Mouse (Mus musculus) liver, embryonic 13.5 days (tissue): ENCODE data around the gene Galnt17. TPM values are rescaled to one million over a fixed set of nuclear protein-coding genes. Genes with fewer than 3 reads are reported as not detected.
A peak's percentile ranks its signal among the peaks of the same experiment; 100 is the strongest.

Experiments
- ATAC-seq: fragments of 200-750 bp; cut with Nextera tagmentation; 2 replicates; pipeline ENCODE4 v1.8.0; 2017; ENCODE audit warnings: low read depth, mild to moderate bottlenecking, moderate number of reproducible peaks, moderate library complexity
- DNase-seq: peaks from one replicate; pipeline ENCODE4 v3.0.0; 2022
- H3K27ac ChIP-seq: fragments of 300-500 bp; sonication (generic); 2 replicates; pipeline ENCODE4 v1.5.1; 2015; ENCODE audit warnings: moderate library complexity, mild to moderate bottlenecking, inconsistent platforms
- H3K27me3 ChIP-seq: fragments of 300-500 bp; sonication (generic); 2 replicates; pipeline ENCODE4 v1.6.1; 2015; ENCODE audit warnings: mild to moderate bottlenecking, inconsistent platforms
- H3K36me3 ChIP-seq: fragments of 300-500 bp; sonication (generic); 2 replicates; pipeline ENCODE4 v1.6.1; 2015; ENCODE audit warnings: mild to moderate bottlenecking, inconsistent platforms
- H3K4me1 ChIP-seq: fragments of 300-500 bp; sonication (generic); replicated peaks from 2 replicates; pipeline ENCODE4 v1.6.1; 2015; ENCODE audit warnings: inconsistent platforms
- H3K4me2 ChIP-seq: fragments of 300-500 bp; sonication (generic); 2 replicates; pipeline ENCODE4 v1.6.1; 2015; ENCODE audit warnings: inconsistent platforms, mild to moderate bottlenecking, moderate library complexity
- H3K4me3 ChIP-seq: fragments of 300-500 bp; sonication (generic); replicated peaks from 2 replicates; pipeline ENCODE4 v1.5.1; 2015; ENCODE audit warnings: mild to moderate bottlenecking, inconsistent platforms
- H3K9ac ChIP-seq: fragments of 300-500 bp; sonication (generic); 2 replicates; pipeline ENCODE4 v1.6.1; 2015; ENCODE audit warnings: mild to moderate bottlenecking, inconsistent platforms
- H3K9me3 ChIP-seq: fragments of 300-500 bp; sonication (generic); replicated peaks from 2 replicates; pipeline ENCODE4 v1.6.1; 2016; ENCODE audit warnings: inconsistent platforms
- WGBS: fragments of 180-500 bp; shearing (Covaris S2); methylation state at CpG from one replicate; pipeline ENCODE4 v1.1.7; 2015; ENCODE audit not compliant: insufficient replicate concordance; 5-methylcytosine and 5-hydroxymethylcytosine counted together
- polyA plus RNA-seq: library from polyadenylated mRNA; unstranded; fragments of >200 nt; fragmentation: Nextera tagmentation; extraction: Ambion mirVana; gene quantifications from 2 replicates; pipeline ENCODE4 v1.2.1, GENCODE M21; 2015

Galnt17 gene
- 0.03 and 0.05 TPM in 2 replicates for polyA plus RNA-seq

- 38% methylated on average over 3 of the region's 3 CpGs for WGBS
- Histone ChIP-seq H3K9me3 (no peaks in the 10 kb centered on the region), H3K36me3 (no peaks in the 10 kb centered on the region), H3K4me1 (no peaks in the 10 kb centered on the region), H3K4me3 (peak within 1 kb of the TSS; percentile 35), H3K4me2 (peak within 1 kb of the TSS; percentile 46), H3K27ac (no peak within 1 kb of the TSS), H3K9ac (no peak within 1 kb of the TSS), H3K27me3 (peaks cover 37% of the 10 kb centered on the region)
- no peak for DNase-seq
- ATAC-seq = no peak
Observed at GRCm38 (mm10) chr5:131308397-131308796, at the start of gene Galnt17. Gene Galnt17 (minus strand): TSS chr5:131308497.

GRCm38 (mm10) chr5:131334536-131334935 is 26.2 kb upstream of the Galnt17 start:
- no peaks in the 10 kb centered on the region for H3K27me3 ChIP-seq
- no peaks in the 10 kb centered on the region for H3K36me3 ChIP-seq
- H3K4me2 ChIP-seq = no peak overlapping the region
- H3K27ac ChIP-seq = no peak overlapping the region
- H3K9ac ChIP-seq = no peak overlapping the region
- H3K9me3 ChIP-seq = peaks cover 4% of the 10 kb centered on the region; the same call in 1 of the 2 replicates
- 71% methylated on average over 8 of the region's 8 CpGs for WGBS
- H3K4me1 ChIP-seq = no peaks in the 10 kb centered on the region
- ATAC-seq (no peak), DNase-seq (no peak)
- no peak overlapping the region for H3K4me3 ChIP-seq

- H3K4me1 ChIP-seq = no peaks in the 10 kb centered on the region
Observed at GRCm38 (mm10) chr5:131321286-131321685, 13.0 kb upstream of the Galnt17 start.

GRCm38 (mm10) chr5:131319605-131320004 is 11.3 kb upstream of the Galnt17 start:
- H3K27me3 ChIP-seq = no peaks in the 10 kb centered on the region
- H3K4me2 ChIP-seq = no peak overlapping the region
- H3K36me3 ChIP-seq = no peaks in the 10 kb centered on the region
- no peak overlapping the region for H3K4me3 ChIP-seq
- no peaks in the 10 kb centered on the region for H3K4me1 ChIP-seq
- 29% methylated on average over 3 of the region's 3 CpGs for WGBS
- no peak overlapping the region for H3K27ac ChIP-seq
- DNase-seq = no peak
- ATAC-seq = no peak
- H3K9me3 ChIP-seq = no peaks in the 10 kb centered on the region
- no peak overlapping the region for H3K9ac ChIP-seq

More at GRCm38 (mm10) chr5:131321286-131321685, 13.0 kb upstream of the Galnt17 start:
- DNase-seq (no peak), ATAC-seq (no peak)
- H3K27me3 ChIP-seq = no peaks in the 10 kb centered on the region
- no peak overlapping the region for H3K27ac ChIP-seq
- H3K4me3 ChIP-seq = no peak overlapping the region
- no peaks in the 10 kb centered on the region for H3K36me3 ChIP-seq
- no peaks in the 10 kb centered on the region for H3K9me3 ChIP-seq
- H3K4me2 ChIP-seq = no peak overlapping the region
- 48% methylated on average over 3 of the region's 3 CpGs for WGBS
- H3K9ac ChIP-seq = no peak overlapping the region

- H3K4me1 ChIP-seq = no peaks in the 10 kb centered on the region
- ATAC-seq (no peak), DNase-seq (no peak)
- no peak overlapping the region for H3K27ac ChIP-seq
- H3K36me3 ChIP-seq = no peaks in the 10 kb centered on the region
- no peaks in the 10 kb centered on the region for H3K27me3 ChIP-seq
- H3K4me3 ChIP-seq = no peak overlapping the region
- whole genome bisulfite sequencing = 33% methylated on average over 2 of the region's 2 CpGs
- no peak overlapping the region for H3K4me2 ChIP-seq
- H3K9me3 ChIP-seq = no peaks in the 10 kb centered on the region
- no peak overlapping the region for H3K9ac ChIP-seq
Observed at GRCm38 (mm10) chr5:131319141-131319540, 10.8 kb upstream of the Galnt17 start.

- Histone ChIP-seq H3K27me3 (no peaks in the 10 kb centered on the region), H3K4me2 (no peak overlapping the region), H3K4me1 (no peaks in the 10 kb centered on the region), H3K4me3 (no peak overlapping the region), H3K36me3 (no peaks in the 10 kb centered on the region), H3K9me3 (no peaks in the 10 kb centered on the region), H3K9ac (no peak overlapping the region), H3K27ac (no peak overlapping the region)
- ATAC-seq = no peak
- DNase-seq = no peak
- 50% methylated on average over 4 of the region's 4 CpGs for WGBS
Observed at GRCm38 (mm10) chr5:131315016-131315415, 6.7 kb upstream of the Galnt17 start.

- H3K4me1 ChIP-seq = no peaks in the 10 kb centered on the region
- H3K27me3 ChIP-seq = peaks cover 37% of the 10 kb centered on the region
- WGBS = under 1% methylated on average over 36 of the region's 36 CpGs
- H3K36me3 ChIP-seq = no peaks in the 10 kb centered on the region
- DNase-seq (no peak), ATAC-seq (no peak)
- no peaks in the 10 kb centered on the region for H3K9me3 ChIP-seq
- no peak overlapping the region for H3K27ac ChIP-seq
- peak overlapping the region; percentile 35 for H3K4me3 ChIP-seq
- no peak overlapping the region for H3K9ac ChIP-seq
- H3K4me2 ChIP-seq = peak overlapping the region; percentile 46
Observed at GRCm38 (mm10) chr5:131307656-131308151, 593 bp downstream of the Galnt17 start.

GRCm38 (mm10) chr5:131306908-131307655 is 1.2 kb downstream of the Galnt17 start:
- WGBS = 2% methylated on average over 64 of the region's 64 CpGs
- peaks cover 37% of the 10 kb centered on the region for H3K27me3 ChIP-seq
- peak overlapping the region; percentile 46 for H3K4me2 ChIP-seq
- no peak for DNase-seq
- no peak overlapping the region for H3K9ac ChIP-seq
- ATAC-seq = no peak
- no peaks in the 10 kb centered on the region for H3K4me1 ChIP-seq
- H3K27ac ChIP-seq = no peak overlapping the region
- H3K4me3 ChIP-seq = peak overlapping the region; percentile 35
- H3K9me3 ChIP-seq = no peaks in the 10 kb centered on the region
- H3K36me3 ChIP-seq = no peaks in the 10 kb centered on the region

GRCm38 (mm10) chr5:131306321-131306907 is 1.9 kb downstream of the Galnt17 start:
- whole genome bisulfite sequencing = 2% methylated on average over 39 of the region's 39 CpGs
- H3K27ac ChIP-seq = no peak overlapping the region
- DNase-seq (no peak), ATAC-seq (no peak)
- H3K9ac ChIP-seq = no peak overlapping the region
- H3K4me3 ChIP-seq = peak overlapping the region; percentile 35; the same call in 1 of the 2 replicates
- peak overlapping the region; percentile 46 for H3K4me2 ChIP-seq
- no peaks in the 10 kb centered on the region for H3K36me3 ChIP-seq
- H3K9me3 ChIP-seq = no peaks in the 10 kb centered on the region
- peaks cover 37% of the 10 kb centered on the region for H3K27me3 ChIP-seq
- H3K4me1 ChIP-seq = no peaks in the 10 kb centered on the region

GRCm38 (mm10) chr5:131305223-131305622 is 3.1 kb downstream of the Galnt17 start:
- WGBS = 59% methylated on average over 5 of the region's 5 CpGs
- ATAC-seq = no peak

GRCm38 (mm10) chr5:131301526-131301925 is 6.8 kb downstream of the Galnt17 start:
- H3K4me1 ChIP-seq = no peaks in the 10 kb centered on the region
- H3K36me3 ChIP-seq = no peaks in the 10 kb centered on the region
- no peak overlapping the region for H3K4me2 ChIP-seq
- 60% methylated on average over 3 of the region's 3 CpGs for WGBS
- DNase-seq = no peak
- no peaks in the 10 kb centered on the region for H3K9me3 ChIP-seq
- peaks cover 18% of the 10 kb centered on the region for H3K27me3 ChIP-seq
- no peak overlapping the region for H3K27ac ChIP-seq
- no peak overlapping the region for H3K4me3 ChIP-seq
- no peak overlapping the region for H3K9ac ChIP-seq
- ATAC-seq = no peak

More at GRCm38 (mm10) chr5:131305223-131305622, 3.1 kb downstream of the Galnt17 start:
- Histone ChIP-seq H3K9ac (no peak overlapping the region), H3K36me3 (no peaks in the 10 kb centered on the region), H3K9me3 (no peaks in the 10 kb centered on the region), H3K4me2 (no peak overlapping the region), H3K27ac (no peak overlapping the region), H3K4me3 (no peak overlapping the region), H3K4me1 (no peaks in the 10 kb centered on the region), H3K27me3 (peaks cover 37% of the 10 kb centered on the region)
- DNase-seq = no peak
